Mouse (Mus musculus): ENCODE results near the gene Ankmy2. TPM values are rescaled to one million over a fixed set of nuclear protein-coding genes. Genes with fewer than 3 reads are reported as not detected.
A peak's percentile ranks its signal among the peaks of the same experiment; 100 is the strongest.

Gene Ankmy2
- polyA plus RNA-seq, 1 experiment from 2014 or later: 21.4 TPM

DNA sequence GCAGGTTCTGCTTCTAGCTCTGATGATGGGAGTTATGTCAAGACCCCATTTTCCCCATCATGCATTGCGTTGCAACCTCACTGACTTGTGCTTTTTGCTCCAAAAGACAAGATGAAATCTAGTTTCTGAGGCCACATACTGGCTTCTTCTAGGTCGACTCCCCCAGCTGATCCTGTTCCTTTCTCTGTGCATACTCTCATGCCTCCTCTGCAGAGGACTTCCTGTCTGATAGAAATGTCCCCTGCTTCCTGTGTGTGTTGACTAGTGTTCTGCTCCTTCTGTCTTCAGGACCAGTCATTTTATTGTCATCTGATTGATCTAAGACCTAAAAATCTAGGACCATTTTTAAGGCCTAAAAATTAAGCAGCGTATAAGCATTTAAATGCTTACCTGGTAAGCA, 21.5 kb upstream of the Ankmy2 start:
- H3K9me3 ChIP-seq: no peaks in the 10 kb centered on the region
- no peak overlapping the region for H3K4me3 ChIP-seq
- no peak overlapping the region for H3K27ac ChIP-seq
- DNase-seq (ENCODE audit: extremely low spot score, low spot score): no peak
- H3K4me1 ChIP-seq: no peaks in the 10 kb centered on the region
- WGBS: 92% methylated on average over 3 of the region's 3 CpGs
- H3K27me3 ChIP-seq (ENCODE audit: poor library complexity, severe bottlenecking): no peaks in the 10 kb centered on the region
- H3K36me3 ChIP-seq (replicated peaks): peaks cover 91% of the 10 kb centered on the region

DNA sequence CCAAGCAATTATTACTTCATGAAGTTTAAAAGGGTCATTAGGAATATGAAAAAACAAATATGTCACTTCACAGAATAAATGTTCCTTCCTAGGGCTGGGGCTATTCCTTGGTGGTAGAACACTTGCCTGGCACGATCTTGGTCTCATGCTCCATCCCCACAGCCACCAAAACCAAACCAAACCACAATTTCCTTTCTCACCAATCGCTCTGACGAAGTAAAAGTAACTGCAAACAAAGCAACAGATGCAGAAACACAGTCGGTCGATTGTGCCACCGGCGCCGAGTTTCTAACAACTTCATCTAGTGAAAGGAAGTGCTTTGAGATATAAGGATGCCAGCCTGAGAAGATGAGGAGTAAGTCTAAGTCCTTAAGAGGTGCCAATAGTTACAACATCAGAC, 20.6 kb upstream of the Ankmy2 start:
- Histone ChIP-seq H3K36me3 (replicated peaks) (peaks cover 90% of the 10 kb centered on the region), H3K27me3 (ENCODE audit: poor library complexity, severe bottlenecking) (no peaks in the 10 kb centered on the region), H3K4me1 (no peaks in the 10 kb centered on the region), H3K27ac (no peak overlapping the region), H3K9me3 (no peaks in the 10 kb centered on the region), H3K4me3 (no peak overlapping the region)
- no peak for DNase-seq (ENCODE audit: extremely low spot score, low spot score)
- 95% methylated on average over 8 of the region's 8 CpGs for WGBS

DNA sequence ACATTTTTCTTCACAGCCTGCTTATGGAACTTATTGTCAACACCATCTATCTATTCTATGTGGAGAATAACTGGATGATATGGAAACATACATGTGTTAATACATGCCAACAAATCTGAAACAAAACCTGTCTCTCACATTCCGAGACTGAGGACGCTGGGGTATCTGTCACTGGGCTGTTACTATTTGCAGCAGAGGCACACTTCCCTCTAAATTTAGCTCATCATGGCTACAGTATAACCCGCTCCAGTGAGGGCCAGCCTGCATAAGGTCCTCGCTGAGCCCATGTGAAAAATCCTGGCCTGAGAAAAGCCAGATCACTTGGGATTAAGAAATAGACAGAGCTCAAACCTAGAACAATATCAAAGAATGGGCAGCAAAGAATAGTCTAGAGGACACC, 19.7 kb upstream of the Ankmy2 start:
- 94% methylated on average over 4 of the region's 4 CpGs for WGBS
- no peaks in the 10 kb centered on the region for H3K27me3 ChIP-seq (ENCODE audit: poor library complexity, severe bottlenecking)
- H3K9me3 ChIP-seq: no peaks in the 10 kb centered on the region
- peaks cover 81% of the 10 kb centered on the region for H3K36me3 ChIP-seq (replicated peaks)
- no peak overlapping the region for H3K27ac ChIP-seq
- DNase-seq (ENCODE audit: extremely low spot score, low spot score): no peak
- no peaks in the 10 kb centered on the region for H3K4me1 ChIP-seq
- H3K4me3 ChIP-seq: no peak overlapping the region

DNA sequence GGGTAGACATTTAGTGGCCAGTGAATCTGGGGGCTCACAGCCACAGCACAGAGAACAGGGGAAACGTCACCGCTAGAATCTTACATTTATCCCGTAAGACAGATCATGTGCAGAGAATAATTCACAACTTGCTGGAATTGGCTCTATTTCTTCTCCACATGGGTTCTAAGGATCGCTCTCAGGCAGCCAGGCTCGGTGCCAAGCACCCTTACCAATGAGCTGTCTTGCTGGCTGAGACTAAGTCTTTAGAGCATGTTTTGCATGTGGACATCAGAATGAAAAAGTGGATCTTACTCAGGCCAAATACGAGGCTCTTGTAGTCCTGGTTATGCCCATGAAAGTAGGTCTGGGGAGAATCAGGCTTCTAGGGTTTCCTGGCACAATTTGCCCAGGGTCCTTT, 16.5 kb upstream of the Ankmy2 start:
- H3K36me3 ChIP-seq (replicated peaks): peaks cover 63% of the 10 kb centered on the region

DNA sequence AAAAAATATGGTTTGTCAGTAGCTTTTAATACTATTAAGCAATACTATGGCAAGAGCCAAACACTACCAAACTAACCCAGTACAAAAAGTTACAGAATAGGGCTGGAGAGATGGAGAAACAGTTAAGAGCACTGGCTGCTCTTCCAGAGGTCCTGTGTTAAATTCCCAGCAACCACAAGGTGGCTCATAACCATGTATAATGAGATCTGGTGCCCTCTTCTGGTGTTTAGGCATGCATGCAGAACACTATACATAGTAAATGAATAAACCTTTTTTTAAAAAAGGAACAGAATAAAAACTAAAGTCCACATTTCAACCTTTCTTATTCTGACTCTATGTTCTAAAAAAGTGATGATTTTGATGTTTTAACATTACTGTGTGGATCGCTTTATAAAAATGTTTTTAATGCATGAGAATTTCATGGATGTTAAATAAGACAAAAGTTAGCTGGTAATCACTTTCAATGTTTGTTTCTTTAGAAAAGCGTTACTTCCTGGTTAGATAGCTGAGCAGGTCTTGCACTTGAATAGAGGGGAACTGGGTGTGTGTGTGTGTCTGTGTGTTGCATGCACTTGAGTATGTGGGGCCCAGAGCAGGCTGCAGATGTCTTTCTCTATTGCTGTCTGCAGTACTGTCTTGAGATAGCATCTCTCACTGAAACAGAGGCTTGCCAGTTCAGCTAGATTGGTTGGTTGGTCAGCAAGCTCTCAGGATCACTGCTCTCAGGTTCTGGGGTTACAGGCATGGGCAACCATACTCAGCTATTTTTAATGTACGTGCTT, 10.5 kb upstream of the Ankmy2 start:
- no peak for DNase-seq (ENCODE audit: extremely low spot score, low spot score)
- Histone ChIP-seq H3K9me3 (peaks cover 9% of the 10 kb centered on the region; the same call in 1 of the 2 replicates), H3K4me3 (no peak overlapping the region), H3K36me3 (replicated peaks) (peaks cover 50% of the 10 kb centered on the region), H3K27me3 (ENCODE audit: poor library complexity, severe bottlenecking) (no peaks in the 10 kb centered on the region), H3K4me1 (no peaks in the 10 kb centered on the region), H3K27ac (no peak overlapping the region)
- 95% methylated on average over 3 of the region's 3 CpGs for WGBS

More for the DNA sequence above, 16.5 kb upstream of the Ankmy2 start:
- Histone ChIP-seq H3K9me3 (no peaks in the 10 kb centered on the region), H3K4me3 (no peak overlapping the region), H3K27ac (no peak overlapping the region), H3K27me3 (ENCODE audit: poor library complexity, severe bottlenecking) (no peaks in the 10 kb centered on the region), H3K4me1 (no peaks in the 10 kb centered on the region)
- WGBS: 93% methylated on average over 6 of the region's 6 CpGs
- DNase-seq (ENCODE audit: extremely low spot score, low spot score): no peak

DNA sequence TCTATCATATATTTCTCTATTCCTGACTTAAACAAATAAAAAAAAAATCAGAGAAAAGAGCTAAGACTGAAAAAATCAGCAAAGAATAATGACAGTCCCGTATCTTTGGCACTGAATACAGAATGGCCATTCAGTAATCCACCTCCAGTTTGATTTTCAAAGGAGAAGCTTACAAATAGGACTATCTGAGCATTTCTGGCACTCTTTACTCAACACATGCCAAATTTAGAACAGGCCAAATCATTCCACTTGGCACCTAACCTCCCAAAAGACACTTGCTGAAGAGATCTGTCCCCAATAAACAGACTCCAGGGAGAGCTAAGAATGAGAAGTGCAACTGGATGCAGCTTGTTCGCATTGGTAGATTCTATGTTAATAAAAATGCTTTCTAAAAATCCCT, 6.6 kb upstream of the Ankmy2 start:
- Histone ChIP-seq H3K36me3 (replicated peaks) (peaks cover 50% of the 10 kb centered on the region), H3K4me1 (peaks cover 13% of the 10 kb centered on the region), H3K27me3 (ENCODE audit: poor library complexity, severe bottlenecking) (no peaks in the 10 kb centered on the region), H3K27ac (no peak overlapping the region), H3K9me3 (peaks cover 9% of the 10 kb centered on the region; the same call in 1 of the 2 replicates), H3K4me3 (no peak overlapping the region)
- DNase-seq (ENCODE audit: extremely low spot score, low spot score): no peak
- 93% methylated on average over 2 of the region's 2 CpGs for WGBS

DNA sequence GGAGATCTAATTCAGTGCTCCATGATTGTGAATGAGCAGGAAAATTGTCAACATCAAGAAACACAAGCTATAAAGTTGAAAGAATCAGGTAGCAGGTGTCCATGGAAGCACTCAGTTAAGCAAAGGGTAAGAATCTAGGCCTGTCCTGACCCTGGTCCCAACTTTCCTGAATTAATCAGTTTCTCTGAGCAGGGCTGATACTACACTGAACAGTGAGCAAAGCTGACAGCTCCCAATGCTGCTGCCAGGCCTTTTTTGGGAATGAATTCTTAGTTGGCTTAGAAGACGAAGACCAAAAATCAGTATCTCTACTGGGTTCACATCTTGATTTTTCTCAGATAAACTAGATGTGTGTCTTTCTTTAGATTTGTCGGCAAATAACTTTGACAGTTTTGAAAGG, 6.2 kb upstream of the Ankmy2 start:
- H3K36me3 ChIP-seq (replicated peaks): peaks cover 47% of the 10 kb centered on the region
- DNase-seq (ENCODE audit: extremely low spot score, low spot score): no peak
- peaks cover 9% of the 10 kb centered on the region; the same call in 1 of the 2 replicates for H3K9me3 ChIP-seq
- H3K27me3 ChIP-seq (ENCODE audit: poor library complexity, severe bottlenecking): no peaks in the 10 kb centered on the region
- H3K27ac ChIP-seq: no peak overlapping the region
- H3K4me1 ChIP-seq: peaks cover 17% of the 10 kb centered on the region
- H3K4me3 ChIP-seq: no peak overlapping the region
- 95% methylated on average over 2 of the region's 2 CpGs for WGBS

DNA sequence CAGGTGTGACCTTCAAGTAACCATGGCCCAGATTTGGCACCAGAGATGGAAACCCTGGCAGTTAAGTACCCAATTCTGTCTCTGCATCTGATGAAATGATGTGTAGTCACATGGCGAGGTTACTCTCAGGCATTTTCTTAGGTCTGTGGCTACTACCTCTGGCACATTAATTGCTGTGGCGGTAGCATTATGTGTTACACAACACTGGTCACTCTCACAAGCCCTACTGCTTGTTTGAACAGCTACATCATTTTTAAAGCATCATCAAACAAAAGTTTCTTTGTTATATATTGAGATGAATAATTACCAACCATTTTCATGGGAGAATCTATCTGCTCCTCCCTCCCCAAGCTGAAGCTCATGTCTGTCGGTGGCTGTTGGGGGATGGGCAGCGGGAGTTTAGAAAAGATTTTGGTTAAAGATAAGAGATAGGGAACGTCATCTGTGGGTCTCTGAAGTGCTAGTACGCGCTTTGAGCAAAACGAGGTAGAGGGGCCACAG, 1.7 kb upstream of the Ankmy2 start:
- H3K27me3 ChIP-seq (ENCODE audit: poor library complexity, severe bottlenecking): no peaks in the 10 kb centered on the region
- peak overlapping the region; percentile 90 for H3K4me3 ChIP-seq
- H3K9me3 ChIP-seq: no peaks in the 10 kb centered on the region
- no peak for DNase-seq (ENCODE audit: extremely low spot score, low spot score)
- peaks cover 30% of the 10 kb centered on the region for H3K4me1 ChIP-seq
- WGBS: 21% methylated on average over 8 of the region's 8 CpGs
- peak overlapping the region; percentile 95 for H3K27ac ChIP-seq
- peaks cover 21% of the 10 kb centered on the region for H3K36me3 ChIP-seq (replicated peaks)

DNA sequence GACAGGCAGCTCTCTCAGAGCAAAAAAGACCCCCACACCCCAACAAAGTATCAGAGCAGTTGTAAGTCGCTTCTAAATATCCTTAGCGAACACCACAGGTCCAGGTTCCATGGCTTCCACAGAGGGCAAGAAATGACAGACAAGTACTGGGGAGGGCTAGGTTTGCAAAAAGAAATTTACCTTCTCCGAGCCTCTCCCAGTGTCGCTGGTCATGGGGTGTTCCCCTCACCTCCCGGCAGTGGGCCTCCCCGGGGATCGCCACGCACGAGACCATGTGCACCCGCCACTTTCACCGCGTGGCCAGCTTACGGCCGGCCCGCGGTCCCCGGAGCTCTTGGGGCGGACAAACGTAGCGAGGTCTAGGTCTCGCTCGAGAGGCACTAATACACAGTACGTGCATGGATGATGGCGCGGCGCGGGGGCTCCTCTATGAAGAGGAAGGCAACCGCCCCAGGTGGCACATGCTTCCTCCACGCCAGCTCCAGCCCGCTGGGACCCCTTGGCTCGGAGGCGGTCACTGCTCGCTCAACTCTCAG, 745 bp upstream of the Ankmy2 start:
- Histone ChIP-seq H3K4me1 (peaks cover 30% of the 10 kb centered on the region), H3K4me3 (peak overlapping the region; percentile 90), H3K36me3 (replicated peaks) (peaks cover 17% of the 10 kb centered on the region), H3K27ac (peak overlapping the region; percentile 95), H3K27me3 (ENCODE audit: poor library complexity, severe bottlenecking) (no peaks in the 10 kb centered on the region), H3K9me3 (no peaks in the 10 kb centered on the region)
- WGBS: under 1% methylated on average over 33 of the region's 33 CpGs
- DNase-seq (ENCODE audit: extremely low spot score, low spot score): no peak

DNA sequence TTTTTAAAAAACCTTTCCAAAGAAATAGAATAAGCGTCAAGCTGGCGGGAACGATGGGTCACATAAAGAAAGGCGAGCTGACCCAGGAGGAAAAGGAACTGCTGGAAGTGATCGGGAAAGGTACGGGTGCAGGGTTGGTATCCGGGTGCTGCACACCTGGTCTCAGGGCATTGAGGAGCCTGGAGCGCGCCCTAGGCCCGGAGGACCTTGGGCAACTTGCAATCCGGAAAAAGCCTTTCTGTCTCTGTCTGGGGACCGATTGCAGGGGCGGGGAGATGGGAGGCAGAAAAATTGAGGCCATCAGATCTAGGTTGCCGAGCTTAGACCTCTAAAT, 357 bp downstream of the Ankmy2 start:
- no peak for DNase-seq (ENCODE audit: extremely low spot score, low spot score)
- 0% methylated on average over 14 of the region's 14 CpGs for WGBS
- no peaks in the 10 kb centered on the region for H3K27me3 ChIP-seq (ENCODE audit: poor library complexity, severe bottlenecking)
- H3K36me3 ChIP-seq (replicated peaks): peaks cover 17% of the 10 kb centered on the region
- peak overlapping the region; percentile 90 for H3K4me3 ChIP-seq
- peak overlapping the region; percentile 95 for H3K27ac ChIP-seq
- H3K9me3 ChIP-seq: no peaks in the 10 kb centered on the region
- peaks cover 30% of the 10 kb centered on the region for H3K4me1 ChIP-seq

DNA sequence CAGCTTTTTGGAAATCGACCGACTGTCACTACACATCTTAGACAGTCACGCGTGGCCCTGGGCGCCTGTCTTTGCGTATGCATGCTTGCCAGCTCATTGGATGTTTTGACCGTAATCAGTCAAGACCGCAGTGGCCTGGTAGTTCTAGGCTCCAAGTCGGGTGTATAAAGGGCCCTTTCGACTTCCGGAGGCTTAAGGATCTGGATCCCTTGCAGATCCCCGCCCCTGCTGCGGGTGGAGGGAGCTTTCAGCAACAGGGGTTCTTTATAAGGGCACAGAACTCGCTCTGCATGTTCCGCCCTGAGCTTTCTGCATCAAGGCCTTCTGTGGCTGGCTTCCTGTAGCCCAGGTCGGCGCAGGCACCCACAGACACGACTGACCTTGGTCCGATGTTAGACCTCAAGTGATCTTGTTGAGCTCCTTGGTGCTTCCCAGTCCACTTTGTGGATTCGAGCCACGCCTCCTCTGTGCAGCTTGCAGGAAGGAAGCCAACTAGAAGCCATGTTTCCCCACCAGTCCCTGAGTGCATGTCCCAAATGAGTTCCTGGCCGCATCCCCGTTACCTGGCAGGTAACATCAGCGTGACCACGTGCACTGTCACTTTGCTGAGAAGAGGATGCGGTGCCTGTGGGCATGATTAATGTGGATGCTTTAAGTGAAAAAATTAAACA, 859 bp downstream of the Ankmy2 start, which contains the start of gene Bzw2:
Bzw2 (minus strand) TSS at position 443 of the 671 bp plus-strand sequence.
- Histone ChIP-seq H3K36me3 (replicated peaks) (peaks cover 13% of the 10 kb centered on the region), H3K27ac (peak within 1 kb of the TSS; percentile 95), H3K4me3 (peak within 1 kb of the TSS; percentile 90), H3K27me3 (ENCODE audit: poor library complexity, severe bottlenecking) (no peaks in the 10 kb centered on the region), H3K4me1 (peaks cover 30% of the 10 kb centered on the region), H3K9me3 (no peaks in the 10 kb centered on the region)
- WGBS: 5% methylated on average over 26 of the region's 26 CpGs
- DNase-seq (ENCODE audit: extremely low spot score, low spot score): peak; percentile 65

DNA sequence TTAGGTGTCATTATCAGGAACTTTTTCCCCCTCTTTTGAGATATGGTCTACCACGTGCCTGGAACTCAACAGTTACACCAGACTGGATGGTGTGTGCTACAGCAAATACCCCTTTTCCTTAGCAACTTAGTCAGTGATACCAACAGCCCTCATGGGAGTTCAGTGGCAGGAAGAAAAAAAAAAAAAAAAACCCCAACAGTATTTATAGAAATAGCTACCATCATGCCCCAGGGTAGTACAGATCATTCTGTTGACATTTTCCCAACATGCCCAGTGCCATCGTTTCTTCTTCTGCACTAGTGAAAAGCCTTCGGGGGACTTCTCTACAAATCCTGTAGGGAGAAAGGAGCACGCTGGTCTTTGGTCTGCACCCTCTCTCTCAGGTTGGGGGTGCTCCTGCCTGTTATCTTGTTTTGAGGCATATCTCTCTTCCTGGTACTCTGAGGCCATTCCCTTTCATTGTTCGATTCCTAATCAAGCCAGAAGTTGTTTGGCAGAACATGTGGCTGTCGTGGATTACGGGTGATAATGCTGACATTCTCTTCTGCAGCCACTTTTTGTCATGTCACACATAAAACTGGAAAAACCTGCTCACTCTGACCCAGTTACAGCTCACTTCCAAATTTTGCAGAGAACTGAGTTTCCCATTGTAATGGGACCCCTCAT, 7.3 kb downstream of the Ankmy2 start:
- 84% methylated on average over 7 of the region's 7 CpGs for WGBS

More for the DNA sequence above, 7.3 kb downstream of the Ankmy2 start:
- no peak for DNase-seq (ENCODE audit: extremely low spot score, low spot score)
- Histone ChIP-seq H3K4me3 (no peak overlapping the region), H3K27ac (no peak overlapping the region), H3K4me1 (peaks cover 14% of the 10 kb centered on the region), H3K27me3 (ENCODE audit: poor library complexity, severe bottlenecking) (no peaks in the 10 kb centered on the region), H3K9me3 (no peaks in the 10 kb centered on the region), H3K36me3 (replicated peaks) (peaks cover 6% of the 10 kb centered on the region)

Data from forebrain, embryonic 10.5 days (tissue).